Mouse (Mus musculus): ENCODE results near the gene Olfr957. TPM values are rescaled to one million over a fixed set of nuclear protein-coding genes. Genes with fewer than 3 reads are reported as not detected.

The Olfr957 gene
- polyA plus RNA-seq, 1 experiment from 2014 or later: not detected

Other genes with a start within 250 kb of the Olfr957 start
- gene Olfr945, start 239.0 kb downstream of the Olfr957 start, polyA plus RNA-seq (2015; fragmentation: Nextera tagmentation; extraction: Ambion mirVana): not detected in 2 replicates
- not detected in 2 replicates for gene Olfr948, start 189.8 kb downstream of the Olfr957 start, polyA plus RNA-seq (2015; fragmentation: Nextera tagmentation; extraction: Ambion mirVana)
- not detected in 2 replicates for gene Olfr951, start 128.4 kb downstream of the Olfr957 start, polyA plus RNA-seq (2015; fragmentation: Nextera tagmentation; extraction: Ambion mirVana)
- gene Olfr952, start 88.7 kb downstream of the Olfr957 start, polyA plus RNA-seq (2015; fragmentation: Nextera tagmentation; extraction: Ambion mirVana): not detected in 2 replicates
- not detected in 2 replicates for gene Olfr954, start 59.1 kb downstream of the Olfr957 start, polyA plus RNA-seq (2015; fragmentation: Nextera tagmentation; extraction: Ambion mirVana)
- not detected in 2 replicates for gene Olfr955, start 43.9 kb downstream of the Olfr957 start, polyA plus RNA-seq (2015; fragmentation: Nextera tagmentation; extraction: Ambion mirVana)
- not detected in 2 replicates for gene Olfr44, start 21.8 kb downstream of the Olfr957 start, polyA plus RNA-seq (2015; fragmentation: Nextera tagmentation; extraction: Ambion mirVana)
- not detected in 2 replicates for gene Olfr958, start 38.2 kb upstream of the Olfr957 start, polyA plus RNA-seq (2015; fragmentation: Nextera tagmentation; extraction: Ambion mirVana)
- not detected in 2 replicates for gene Olfr959, start 59.8 kb upstream of the Olfr957 start, polyA plus RNA-seq (2015; fragmentation: Nextera tagmentation; extraction: Ambion mirVana)
- gene AW551984, start 88.6 kb upstream of the Olfr957 start, polyA plus RNA-seq (2015; fragmentation: Nextera tagmentation; extraction: Ambion mirVana): 8.2 and 10.0 TPM in 2 replicates
- not detected in 2 replicates for gene Olfr148, start 94.8 kb upstream of the Olfr957 start, polyA plus RNA-seq (2015; fragmentation: Nextera tagmentation; extraction: Ambion mirVana)
- gene Olfr960, start 105.6 kb upstream of the Olfr957 start, polyA plus RNA-seq (2015; fragmentation: Nextera tagmentation; extraction: Ambion mirVana): not detected in 2 replicates
- not detected in 2 replicates for gene Olfr961, start 129.3 kb upstream of the Olfr957 start, polyA plus RNA-seq (2015; fragmentation: Nextera tagmentation; extraction: Ambion mirVana)
- not detected in 2 replicates for gene Olfr963, start 151.4 kb upstream of the Olfr957 start, polyA plus RNA-seq (2015; fragmentation: Nextera tagmentation; extraction: Ambion mirVana)
- gene Olfr149, start 191.3 kb upstream of the Olfr957 start, polyA plus RNA-seq (2015; fragmentation: Nextera tagmentation; extraction: Ambion mirVana): not detected in 2 replicates
- gene Olfr965, start 195.5 kb upstream of the Olfr957 start, polyA plus RNA-seq (2015; fragmentation: Nextera tagmentation; extraction: Ambion mirVana): not detected in 2 replicates
- gene Olfr150, start 215.2 kb upstream of the Olfr957 start, polyA plus RNA-seq (2015; fragmentation: Nextera tagmentation; extraction: Ambion mirVana): not detected in 2 replicates
- not detected in 2 replicates for gene Olfr967, start 230.4 kb upstream of the Olfr957 start, polyA plus RNA-seq (2015; fragmentation: Nextera tagmentation; extraction: Ambion mirVana)

Measured in lung, embryonic 15.5 days (tissue).